Mouse (Mus musculus) intestine, embryonic 14.5 days (tissue): Measurements from ENCODE around the gene Hoxd8. TPM values are rescaled to one million over a fixed set of nuclear protein-coding genes. Genes with fewer than 3 reads are reported as not detected.

Experiments used
- ATAC-seq: fragments of 200-750 bp; cut with Nextera tagmentation; replicated peaks from 2 replicates; pipeline ENCODE4 v1.8.0; 2017; ENCODE audit warnings: low read depth, moderate number of reproducible peaks, moderate TSS enrichment, moderate library complexity; ENCODE audit not compliant: low FRiP score, low TSS enrichment
- DNase-seq: peaks from one replicate; pipeline ENCODE4 v3.0.0-alpha.2; 2018; ENCODE audit warnings: low spot score
- H3K27ac ChIP-seq: fragments of 300-500 bp; sonication (generic); 2 replicates; pipeline ENCODE4 v1.5.1; 2014; ENCODE audit warnings: low read depth, mild to moderate bottlenecking, control low read depth
- H3K27me3 ChIP-seq: fragments of 300-500 bp; sonication (generic); replicated peaks from 2 replicates; pipeline ENCODE4 v1.6.1; 2014; ENCODE audit warnings: low read length, control low read depth; ENCODE audit not compliant: control insufficient read depth, insufficient read depth
- H3K36me3 ChIP-seq: fragments of 300-500 bp; sonication (generic); 2 replicates; pipeline ENCODE4 v1.6.1; 2014; ENCODE audit warnings: low read length, control low read depth; ENCODE audit not compliant: control insufficient read depth, insufficient read depth
- H3K4me1 ChIP-seq: fragments of 300-500 bp; sonication (generic); replicated peaks from 2 replicates; pipeline ENCODE4 v1.6.1; 2014; ENCODE audit warnings: low read length, control low read depth, mixed read lengths; ENCODE audit not compliant: control insufficient read depth, insufficient read depth
- H3K4me2 ChIP-seq: fragments of 300-500 bp; sonication (generic); 2 replicates; pipeline ENCODE4 v1.6.1; 2014; ENCODE audit warnings: low read length
- H3K4me3 ChIP-seq: fragments of 300-500 bp; sonication (generic); 2 replicates; pipeline ENCODE4 v1.5.1; 2014; ENCODE audit warnings: low read depth, low read length, control low read depth, mixed read lengths
- H3K9ac ChIP-seq: fragments of 300-500 bp; sonication (generic); 2 replicates; pipeline ENCODE4 v1.6.1; 2014; ENCODE audit warnings: mild to moderate bottlenecking, low read length
- H3K9me3 ChIP-seq: fragments of 300-500 bp; sonication (generic); 2 replicates; pipeline ENCODE4 v1.6.1; 2016; ENCODE audit warnings: low read length, control low read depth; ENCODE audit not compliant: control insufficient read depth
- WGBS: fragments of 180-500 bp; shearing (Covaris S2); extraction: QIAGEN DNeasy Blood & Tissue Kit; methylation state at CpG from one replicate; pipeline ENCODE4 v1.1.7; 2014; 5-methylcytosine and 5-hydroxymethylcytosine counted together
- polyA plus RNA-seq: library from polyadenylated mRNA; unstranded; fragments of >200 nt; fragmentation: Nextera tagmentation; extraction: Ambion mirVana; gene quantifications from 2 replicates; pipeline ENCODE4 v1.2.1, GENCODE M21; 2014

Gene Hoxd8
- polyA plus RNA-seq, 1 experiment from 2014 or later, result 6.1 TPM

- WGBS, result 6% methylated on average over 35 of the region's 35 CpGs
- no peaks in the 10 kb centered on the region for H3K4me1 ChIP-seq
- no peak for DNase-seq
- H3K27me3 ChIP-seq, result peaks cover 100% of the 10 kb centered on the region
- peak overlapping the region; percentile 41 for H3K4me2 ChIP-seq
- peak overlapping the region; percentile 53 for H3K9ac ChIP-seq
- ATAC-seq, result no peak
- no peaks in the 10 kb centered on the region for H3K9me3 ChIP-seq
- peak overlapping the region; percentile 57 for H3K27ac ChIP-seq
- H3K4me3 ChIP-seq, result peak overlapping the region; percentile 30
- H3K36me3 ChIP-seq, result no peaks in the 10 kb centered on the region
Measured at GRCm38 (mm10) chr2:74691995-74692807, 12.2 kb upstream of the Hoxd8 start.

- H3K27ac ChIP-seq, result peak overlapping the region; percentile 57
- ATAC-seq, result no peak
- no peaks in the 10 kb centered on the region for H3K9me3 ChIP-seq
- no peaks in the 10 kb centered on the region for H3K4me1 ChIP-seq
- no peaks in the 10 kb centered on the region for H3K36me3 ChIP-seq
- H3K4me2 ChIP-seq, result peak overlapping the region; percentile 41
- peak overlapping the region; percentile 30 for H3K4me3 ChIP-seq
- peaks cover 100% of the 10 kb centered on the region for H3K27me3 ChIP-seq
- DNase-seq, result no peak
- 6% methylated on average over 20 of the region's 20 CpGs for WGBS
- H3K9ac ChIP-seq, result peak overlapping the region; percentile 53
Measured at GRCm38 (mm10) chr2:74692808-74693431, 11.5 kb upstream of the Hoxd8 start.

- no peak for ATAC-seq
- Histone ChIP-seq H3K27ac (peak overlapping the region; percentile 57; the same call in 1 of the 2 replicates), H3K9me3 (no peaks in the 10 kb centered on the region), H3K9ac (peak overlapping the region; percentile 53), H3K4me3 (peak overlapping the region; percentile 30), H3K4me2 (peak overlapping the region; percentile 41; the same call in 1 of the 2 replicates), H3K36me3 (no peaks in the 10 kb centered on the region), H3K4me1 (no peaks in the 10 kb centered on the region), H3K27me3 (peaks cover 100% of the 10 kb centered on the region)
- DNase-seq, result no peak
- 12% methylated on average over 4 of the region's 4 CpGs for WGBS
Measured at GRCm38 (mm10) chr2:74693432-74693827, 11.0 kb upstream of the Hoxd8 start.

GRCm38 (mm10) chr2:74694066-74694465 is 10.3 kb upstream of the Hoxd8 start:
- H3K4me1 ChIP-seq, result no peaks in the 10 kb centered on the region
- no peak overlapping the region for H3K9ac ChIP-seq
- H3K36me3 ChIP-seq, result no peaks in the 10 kb centered on the region
- peak overlapping the region; percentile 57; the same call in 1 of the 2 replicates for H3K27ac ChIP-seq
- H3K4me2 ChIP-seq, result peak overlapping the region; percentile 16; the same call in 1 of the 2 replicates
- ATAC-seq (no peak), DNase-seq (peak; percentile 77)
- peaks cover 100% of the 10 kb centered on the region for H3K27me3 ChIP-seq
- H3K4me3 ChIP-seq, result peak overlapping the region; percentile 30
- no peaks in the 10 kb centered on the region for H3K9me3 ChIP-seq
- 4% methylated on average over 16 of the region's 16 CpGs for WGBS

GRCm38 (mm10) chr2:74695383-74695782 is 9.0 kb upstream of the Hoxd8 start:
- Histone ChIP-seq H3K9ac (peak overlapping the region; percentile 2; the same call in 1 of the 2 replicates), H3K9me3 (no peaks in the 10 kb centered on the region), H3K36me3 (no peaks in the 10 kb centered on the region), H3K27ac (peak overlapping the region; percentile 76; the same call in 1 of the 2 replicates), H3K4me1 (no peaks in the 10 kb centered on the region), H3K4me3 (peak overlapping the region; percentile 30; the same call in 1 of the 2 replicates), H3K4me2 (peak overlapping the region; percentile 51; the same call in 1 of the 2 replicates), H3K27me3 (peaks cover 100% of the 10 kb centered on the region)
- DNase-seq (peak; percentile 51), ATAC-seq (no peak)
- WGBS, result 13% methylated on average over 1 of the region's 1 CpGs

- Histone ChIP-seq H3K4me1 (no peaks in the 10 kb centered on the region), H3K9ac (peak overlapping the region; percentile 2; the same call in 1 of the 2 replicates), H3K27ac (peak overlapping the region; percentile 76), H3K27me3 (peaks cover 100% of the 10 kb centered on the region), H3K36me3 (no peaks in the 10 kb centered on the region), H3K9me3 (no peaks in the 10 kb centered on the region), H3K4me3 (no peak overlapping the region), H3K4me2 (peak overlapping the region; percentile 51)
- DNase-seq (peak; percentile 50), ATAC-seq (no peak)
- 13% methylated on average over 7 of the region's 7 CpGs for WGBS
Measured at GRCm38 (mm10) chr2:74695813-74696430, 8.5 kb upstream of the Hoxd8 start.

- Histone ChIP-seq H3K9me3 (no peaks in the 10 kb centered on the region), H3K4me3 (peak overlapping the region; percentile 16), H3K4me2 (peak overlapping the region; percentile 51), H3K9ac (peak overlapping the region; percentile 22; the same call in 1 of the 2 replicates), H3K27ac (peak overlapping the region; percentile 76; the same call in 1 of the 2 replicates), H3K36me3 (no peaks in the 10 kb centered on the region), H3K4me1 (no peaks in the 10 kb centered on the region), H3K27me3 (peaks cover 100% of the 10 kb centered on the region)
- DNase-seq (peak; percentile 79), ATAC-seq (no peak; the same call in 1 of the 2 replicates)
- WGBS, result 5% methylated on average over 34 of the region's 34 CpGs
Measured at GRCm38 (mm10) chr2:74696442-74697335, 7.7 kb upstream of the Hoxd8 start.
